Mouse (Mus musculus) stomach, postnatal 0 days (tissue): ENCODE results near the gene Wdtc1. TPM values are rescaled to one million over a fixed set of nuclear protein-coding genes. Genes with fewer than 3 reads are reported as not detected.
A peak's percentile ranks its signal among the peaks of the same experiment; 100 is the strongest.

Source experiments
- ATAC-seq: fragments of 200-750 bp; cut with Nextera tagmentation; 2 replicates; pipeline ENCODE4 v1.8.0; 2017; ENCODE audit not compliant: low FRiP score, low TSS enrichment
- DNase-seq: peaks from one replicate; pipeline ENCODE4 v3.0.0-alpha.2; 2016; ENCODE audit warnings: low spot score
- H3K27ac ChIP-seq: fragments of 300-500 bp; sonication (generic); replicated peaks from 2 replicates; pipeline ENCODE4 v1.5.1; 2014; ENCODE audit warnings: mild to moderate bottlenecking, control low read depth
- H3K27me3 ChIP-seq: fragments of 300-500 bp; sonication (generic); 2 replicates; pipeline ENCODE4 v1.6.1; 2014; ENCODE audit warnings: low read length; ENCODE audit not compliant: control insufficient read depth, insufficient read depth
- H3K36me3 ChIP-seq: fragments of 300-500 bp; sonication (generic); 2 replicates; pipeline ENCODE4 v1.6.1; 2014; ENCODE audit warnings: low read length, mixed read lengths; ENCODE audit not compliant: control insufficient read depth, insufficient read depth
- H3K4me1 ChIP-seq: fragments of 300-500 bp; sonication (generic); replicated peaks from 2 replicates; pipeline ENCODE4 v1.6.1; 2014; ENCODE audit warnings: antibody characterized with exemption; ENCODE audit not compliant: control insufficient read depth, insufficient read depth
- H3K4me2 ChIP-seq: fragments of 300-500 bp; sonication (generic); replicated peaks from 2 replicates; pipeline ENCODE4 v1.6.1; 2014; ENCODE audit warnings: low read depth, mild to moderate bottlenecking, control low read depth, moderate library complexity
- H3K4me3 ChIP-seq: fragments of 300-500 bp; sonication (generic); 2 replicates; pipeline ENCODE4 v1.5.1; 2014; ENCODE audit warnings: low read depth, low read length, control low read depth
- H3K9ac ChIP-seq: fragments of 300-500 bp; sonication (generic); 2 replicates; pipeline ENCODE4 v1.6.1; 2014; ENCODE audit warnings: mild to moderate bottlenecking, low read length, control low read depth, mixed read lengths
- H3K9me3 ChIP-seq: fragments of 300-500 bp; sonication (generic); 2 replicates; pipeline ENCODE4 v1.6.1; 2016; ENCODE audit warnings: low read length; ENCODE audit not compliant: control insufficient read depth
- CTCF ChIP-seq: IDR thresholded peaks from 2 replicates; pipeline ENCODE4 v1.5.1; 2016; ENCODE audit warnings: antibody characterized with exemption, low read depth, mild to moderate bottlenecking, moderate library complexity
- EP300 ChIP-seq: optimal IDR thresholded peaks from 2 replicates; pipeline ENCODE3; 2016; ENCODE audit warnings: antibody characterized with exemption
- WGBS: fragments of 180-500 bp; shearing (Covaris S2); extraction: QIAGEN DNeasy Blood & Tissue Kit; methylation state at CpG from one replicate; pipeline ENCODE4 v1.1.7; 2014; 5-methylcytosine and 5-hydroxymethylcytosine counted together
- polyA plus RNA-seq: library from polyadenylated mRNA; unstranded; fragments of >200 nt; fragmentation: Nextera tagmentation; extraction: Ambion mirVana; gene quantifications from 2 replicates; pipeline ENCODE4 v1.2.1, GENCODE M21; 2015

The Wdtc1 gene
- polyA plus RNA-seq, 1 experiment from 2014 or later, result 6.2 TPM

DNA sequence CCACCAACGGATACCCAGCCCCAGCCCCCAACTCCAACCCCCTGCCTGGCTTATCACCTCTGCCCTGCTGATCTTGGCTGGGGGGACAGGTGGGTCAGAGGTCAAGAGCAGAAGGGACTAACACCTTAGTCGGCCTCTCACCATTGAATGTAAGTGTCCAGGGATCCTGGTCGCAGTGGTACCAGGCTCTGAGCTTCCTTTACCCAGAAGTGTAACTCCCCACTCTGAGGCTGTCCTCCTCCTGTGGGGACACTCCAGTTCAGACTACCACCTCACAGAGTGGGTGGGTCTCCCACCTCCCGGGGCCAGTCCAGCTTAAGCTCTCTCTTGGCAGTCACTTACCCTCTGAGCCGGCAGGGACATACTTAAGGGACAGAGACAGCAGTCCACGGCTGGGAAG is 97.9 kb downstream of the Wdtc1 start:
- Histone ChIP-seq H3K4me1 (no peaks in the 10 kb centered on the region), H3K9me3 (no peaks in the 10 kb centered on the region), H3K4me3 (no peak overlapping the region), H3K9ac (no peak overlapping the region), H3K27me3 (no peaks in the 10 kb centered on the region), H3K36me3 (no peaks in the 10 kb centered on the region; the same call in 1 of the 2 replicates), H3K27ac (no peak overlapping the region), H3K4me2 (no peak overlapping the region)
- ATAC-seq (no peak), DNase-seq (no peak)
- WGBS, result 68% methylated on average over 6 of the region's 6 CpGs
- no peak for TF ChIP-seq EP300
- no peak for TF ChIP-seq CTCF

DNA sequence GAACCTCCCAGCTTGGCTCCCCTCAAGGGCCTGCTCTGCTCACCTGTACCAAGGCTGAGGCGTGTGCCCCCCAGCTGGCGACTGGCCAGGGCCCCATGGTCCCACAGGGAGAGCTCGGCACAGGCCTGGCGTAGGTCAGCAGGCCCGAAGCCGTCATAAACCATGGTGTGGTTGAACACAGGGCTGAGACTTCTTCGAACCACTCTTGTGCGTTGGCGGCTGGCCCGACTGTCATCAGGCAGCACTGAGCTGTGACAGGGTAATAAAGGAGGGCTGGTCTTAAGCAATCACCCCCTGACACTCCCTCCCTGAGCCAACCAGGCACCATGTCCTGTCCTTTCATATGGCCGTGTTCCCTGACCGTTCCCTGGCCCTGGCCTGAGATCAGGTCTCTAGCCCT is 99.9 kb downstream of the Wdtc1 start:
- no peak overlapping the region for H3K4me2 ChIP-seq
- DNase-seq (no peak), ATAC-seq (no peak)
- no peak overlapping the region for H3K4me3 ChIP-seq
- H3K4me1 ChIP-seq, result no peaks in the 10 kb centered on the region
- WGBS, result 76% methylated on average over 12 of the region's 12 CpGs
- no peaks in the 10 kb centered on the region for H3K9me3 ChIP-seq
- peak overlapping the region; percentile 49; the same call in 1 of the 2 replicates for H3K27ac ChIP-seq
- TF ChIP-seq EP300 (no peak), CTCF (no peak)
- no peak overlapping the region for H3K9ac ChIP-seq
- no peaks in the 10 kb centered on the region for H3K27me3 ChIP-seq
- no peaks in the 10 kb centered on the region for H3K36me3 ChIP-seq

DNA sequence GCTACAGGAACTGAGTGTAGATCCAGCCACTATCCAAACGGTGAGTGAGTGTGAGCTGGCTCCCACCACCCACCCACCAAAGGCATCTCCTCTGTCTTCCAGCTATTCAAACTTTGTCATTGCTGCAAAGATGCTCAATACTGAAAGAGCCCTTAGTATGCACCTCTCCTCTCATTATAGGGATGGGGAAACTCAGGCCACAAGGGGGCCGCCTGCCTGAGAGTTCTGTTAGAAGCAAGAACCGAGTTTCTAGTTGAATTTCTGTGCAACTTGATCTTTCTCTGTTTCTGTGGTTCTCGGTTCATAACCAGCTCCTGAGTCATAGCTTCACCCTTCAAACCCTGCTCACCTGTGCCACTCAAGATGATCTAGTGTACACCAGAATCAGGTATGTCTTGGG is 101.2 kb downstream of the Wdtc1 start:
- H3K4me2 ChIP-seq, result no peak overlapping the region
- no peak overlapping the region for H3K9ac ChIP-seq
- no peaks in the 10 kb centered on the region for H3K27me3 ChIP-seq
- H3K27ac ChIP-seq, result 0 out of 2 replicates have a peak overlapping the region, but pooled peaks have one; percentile 53
- H3K4me3 ChIP-seq, result no peak overlapping the region
- no peaks in the 10 kb centered on the region for H3K36me3 ChIP-seq
- H3K9me3 ChIP-seq, result no peaks in the 10 kb centered on the region
- no peak for ATAC-seq
- no peaks in the 10 kb centered on the region for H3K4me1 ChIP-seq
- TF ChIP-seq EP300 (peak; percentile 24), CTCF (peak; percentile 55)
- 52% methylated on average over 4 of the region's 4 CpGs for WGBS
- DNase-seq, result no peak

DNA sequence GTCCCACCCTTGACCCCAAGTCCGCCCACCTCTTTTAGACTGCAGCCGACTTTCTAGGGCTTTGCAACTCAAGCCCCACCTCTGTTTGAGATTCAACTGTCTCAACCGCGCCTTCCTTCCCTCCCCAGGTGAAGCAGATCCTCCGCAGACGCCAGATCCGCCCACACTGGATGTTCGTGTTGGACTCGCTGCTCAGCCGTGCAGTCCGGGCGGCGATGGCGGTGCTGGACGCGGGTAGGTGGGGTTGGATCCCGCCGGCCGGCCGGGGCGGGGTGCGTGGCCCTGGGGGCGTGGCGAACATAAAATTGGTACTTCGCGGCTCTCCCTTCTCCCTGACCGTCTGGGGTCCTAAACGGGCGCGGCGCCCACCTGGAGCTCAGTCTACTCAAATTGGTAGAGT is 102.1 kb downstream of the Wdtc1 start:
- H3K36me3 ChIP-seq, result no peaks in the 10 kb centered on the region
- 4% methylated on average over 31 of the region's 31 CpGs for WGBS
- TF ChIP-seq CTCF (0 out of 2 replicates have a peak, but pooled peaks have one; percentile 1), EP300 (no peak)
- DNase-seq (peak; percentile 61), ATAC-seq (no peak; the same call in 1 of the 2 replicates)
- peak overlapping the region; percentile 43; the same call in 1 of the 2 replicates for H3K9ac ChIP-seq
- peak overlapping the region; percentile 56 for H3K4me2 ChIP-seq
- H3K9me3 ChIP-seq, result no peaks in the 10 kb centered on the region
- H3K27ac ChIP-seq, result 0 out of 2 replicates have a peak overlapping the region, but pooled peaks have one; percentile 49
- no peaks in the 10 kb centered on the region for H3K27me3 ChIP-seq
- H3K4me3 ChIP-seq, result peak overlapping the region; percentile 31
- no peaks in the 10 kb centered on the region for H3K4me1 ChIP-seq

DNA sequence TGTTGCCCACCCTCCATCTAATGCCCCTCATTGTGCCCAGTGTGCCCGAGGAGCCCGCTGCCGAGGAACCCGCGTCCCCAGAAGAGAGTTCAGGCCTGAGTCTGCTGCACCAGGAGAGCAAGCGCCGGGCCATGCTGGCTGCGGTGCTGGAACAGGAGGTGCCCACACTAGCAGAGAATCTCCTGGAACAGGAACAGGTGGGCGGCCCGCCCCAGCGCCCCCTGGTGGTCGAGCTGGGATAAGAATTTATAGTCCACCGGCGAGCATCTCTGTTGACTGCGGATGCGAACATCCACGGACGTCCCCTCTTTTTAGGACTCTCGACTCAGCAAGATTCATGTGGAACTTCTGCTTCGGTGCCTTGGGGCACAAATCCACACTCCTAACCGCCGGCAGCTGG is 102.7 kb downstream of the Wdtc1 start:
- 3% methylated on average over 22 of the region's 22 CpGs for WGBS
- H3K4me2 ChIP-seq, result peak overlapping the region; percentile 56
- H3K27ac ChIP-seq, result peak overlapping the region; percentile 49; the same call in 1 of the 2 replicates
- peak; percentile 49; the same call in 1 of the 2 replicates for ATAC-seq
- TF ChIP-seq CTCF (peak; percentile 88), EP300 (no peak)
- no peaks in the 10 kb centered on the region for H3K36me3 ChIP-seq
- peak overlapping the region; percentile 31 for H3K4me3 ChIP-seq
- no peaks in the 10 kb centered on the region for H3K27me3 ChIP-seq
- no peak overlapping the region for H3K9ac ChIP-seq
- no peaks in the 10 kb centered on the region for H3K4me1 ChIP-seq
- DNase-seq, result peak; percentile 93
- no peaks in the 10 kb centered on the region for H3K9me3 ChIP-seq

DNA sequence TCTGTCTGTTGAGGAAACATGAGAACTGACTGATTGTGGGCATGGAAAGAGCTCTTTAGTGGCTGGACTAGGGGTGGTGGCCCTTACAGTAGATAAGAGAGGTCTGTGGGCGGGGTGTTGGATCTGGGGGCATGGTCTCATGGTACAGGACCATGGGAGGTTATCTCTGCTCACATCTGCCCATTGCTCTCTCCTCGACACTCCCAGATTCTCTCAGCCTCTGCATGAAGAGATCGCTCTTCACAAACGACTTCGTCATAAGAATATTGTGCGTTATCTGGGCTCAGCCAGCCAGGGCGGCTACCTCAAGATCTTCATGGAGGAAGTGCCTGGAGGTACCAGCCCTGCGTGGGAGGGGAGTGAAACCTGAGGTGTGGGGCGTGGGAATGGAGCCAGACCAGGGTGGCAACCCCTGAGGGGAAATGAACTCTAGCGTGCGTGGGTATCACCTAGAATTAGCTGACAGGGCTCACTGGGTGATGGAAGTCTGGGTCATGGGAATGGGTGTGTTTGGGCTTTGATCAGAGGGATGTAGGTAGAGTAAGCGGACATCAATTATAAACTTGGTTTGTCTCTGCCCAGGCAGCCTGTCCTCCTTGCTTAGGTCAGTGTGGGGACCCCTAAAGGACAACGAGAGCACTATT is 105.4 kb downstream of the Wdtc1 start:
- no peaks in the 10 kb centered on the region for H3K4me1 ChIP-seq
- H3K27me3 ChIP-seq, result no peaks in the 10 kb centered on the region
- no peak overlapping the region for H3K4me2 ChIP-seq
- WGBS, result 67% methylated on average over 13 of the region's 13 CpGs
- no peak overlapping the region for H3K9ac ChIP-seq
- TF ChIP-seq CTCF (no peak), EP300 (no peak)
- H3K27ac ChIP-seq, result no peak overlapping the region
- ATAC-seq, result no peak; the same call in 1 of the 2 replicates
- H3K36me3 ChIP-seq, result no peaks in the 10 kb centered on the region
- peak; percentile 50 for DNase-seq
- H3K4me3 ChIP-seq, result no peak overlapping the region
- no peaks in the 10 kb centered on the region for H3K9me3 ChIP-seq
